Mouse (Mus musculus) thymus, postnatal 4 days (tissue): ENCODE measurements around the gene Wdr13.

ENCODE experiments used
- DNase-seq: peaks from one replicate; pipeline ENCODE4 v3.0.0; 2021

The Wdr13 gene

GRCm38 (mm10) chrX:8132017-8132976 lies at the start of gene Wdr13:
Wdr13 (minus strand) TSS chrX:8132892.
- peak; percentile 85 for DNase-seq

- no peak for DNase-seq
Measured at GRCm38 (mm10) chrX:8179646-8180045, 47.0 kb upstream of the Wdr13 start.

- DNase-seq: no peak
Measured at GRCm38 (mm10) chrX:8178871-8179270, 46.2 kb upstream of the Wdr13 start.

GRCm38 (mm10) chrX:8175504-8176385 lies 43.1 kb upstream of the Wdr13 start, which contains the start of gene Tbc1d25:
Tbc1d25 (minus strand) TSS chrX:8176181.
- DNase-seq: peak; percentile 87

- DNase-seq: no peak
Measured at GRCm38 (mm10) chrX:8175169-8175503, 42.4 kb upstream of the Wdr13 start.

- no peak for DNase-seq
Measured at GRCm38 (mm10) chrX:8167716-8168647, 35.3 kb upstream of the Wdr13 start.

GRCm38 (mm10) chrX:8164471-8164870 lies 31.8 kb upstream of the Wdr13 start:
- DNase-seq: no peak

- DNase-seq: no peak
Measured at GRCm38 (mm10) chrX:8163076-8163475, 30.4 kb upstream of the Wdr13 start.

GRCm38 (mm10) chrX:8145153-8145991 lies 12.7 kb upstream of the Wdr13 start, which contains the start of gene Rbm3:
Rbm3 (minus strand) TSS chrX:8145880.
- DNase-seq: peak; percentile 86

- peak; percentile 9 for DNase-seq
Measured at GRCm38 (mm10) chrX:8143750-8144149, 11.1 kb upstream of the Wdr13 start.

- no peak for DNase-seq
Measured at GRCm38 (mm10) chrX:8142948-8143347, 10.3 kb upstream of the Wdr13 start.

GRCm38 (mm10) chrX:8141058-8141457 lies 8.4 kb upstream of the Wdr13 start:
- no peak for DNase-seq

- no peak for DNase-seq
Measured at GRCm38 (mm10) chrX:8140446-8140845, 7.8 kb upstream of the Wdr13 start.

- no peak for DNase-seq
Measured at GRCm38 (mm10) chrX:8139480-8139879, 6.8 kb upstream of the Wdr13 start.

- DNase-seq: no peak
Measured at GRCm38 (mm10) chrX:8135886-8136285, 3.2 kb upstream of the Wdr13 start.

- DNase-seq: peak; percentile 16
Measured at GRCm38 (mm10) chrX:8131393-8131792, 1.3 kb downstream of the Wdr13 start.

GRCm38 (mm10) chrX:8125235-8125634 lies 7.5 kb downstream of the Wdr13 start:
- DNase-seq: peak; percentile 53

GRCm38 (mm10) chrX:8123821-8124470 lies 8.7 kb downstream of the Wdr13 start:
- no peak for DNase-seq

- DNase-seq: no peak
Measured at GRCm38 (mm10) chrX:8117264-8117663, 15.4 kb downstream of the Wdr13 start.

- DNase-seq: no peak
Measured at GRCm38 (mm10) chrX:8115275-8115674, 17.4 kb downstream of the Wdr13 start.

- DNase-seq: no peak
Measured at GRCm38 (mm10) chrX:8105019-8105418, 27.7 kb downstream of the Wdr13 start.
